9 mouse cellular contexts compared by ENCODE assay signal in genomic region chr1:85758231-85758968, GRCm38 (mm10). TPM values are rescaled to one million over a fixed set of nuclear protein-coding genes. Genes with fewer than 3 reads are reported as not detected.
DNase-seq lines count a peak whose midpoint lies in the region; ATAC-seq and TF ChIP-seq lines count a peak whose summit lies in the region.
"Had no signal": no experiment of that assay in that cellular context is flagged by ENCODE, and none has a peak within 500 bp of the region (broad histone marks: within the 10 kb centered on the region; RNA-seq: fewer than 3 reads in every experiment).

No protein-coding gene starts in this region.

- H3K4me3 ChIP-seq in layer of hippocampus, adult 2 months: no peak overlapping the region
- H3K4me3 ChIP-seq in heart, embryonic 12.5 days: peak overlapping the region; percentile 18
- H3K4me3 ChIP-seq: lung, embryonic 15.5 days had no signal

- H3K9me3 ChIP-seq in heart, embryonic 12.5 days (replicated peaks): no peaks in the 10 kb centered on the region
- H3K9me3 ChIP-seq: lung, embryonic 15.5 days had no signal

- H3K9ac ChIP-seq in heart, embryonic 12.5 days: 0 out of 2 replicates have a peak overlapping the region, but pooled peaks have one; percentile 29
- H3K9ac ChIP-seq: lung, embryonic 15.5 days had no signal

- peak; percentile 11 for DNase-seq in embryo, embryonic 11 days
- DNase-seq in embryo, embryonic 10 days (ENCODE audit: low spot score): no peak
- DNase-seq in layer of hippocampus, adult 2 months (ENCODE audit: low spot score in 2 of 2): peak; percentile 16 to 28
- DNase-seq in layer of hippocampus, adult 9-10 months (ENCODE audit: low spot score): no peak

- no peaks in the 10 kb centered on the region for H3K27me3 ChIP-seq in heart, embryonic 12.5 days (replicated peaks)
- H3K27me3 ChIP-seq: lung, embryonic 15.5 days had no signal

- WGBS in heart, embryonic 12.5 days: 21% methylated on average over 14 of the region's 14 CpGs

- ATAC-seq in heart, embryonic 12.5 days (ENCODE audit: insufficient number of reproducible peaks, low FRiP score): no peak
- peak; percentile 20; the same call in 1 of the 2 replicates for ATAC-seq in megakaryocyte-erythroid progenitor cell, adult 5-6 weeks (replicated peaks; ENCODE audit: low FRiP score, low TSS enrichment, poor library complexity, severe bottlenecking)
- ATAC-seq in erythroid progenitor cell, adult 5-6 weeks (replicated peaks; ENCODE audit: low FRiP score, poor library complexity, severe bottlenecking): no peak
- ATAC-seq in CD4-positive, CD25-positive, alpha-beta regulatory T cell, adult 4 months: no peak

- peaks cover 16% of the 10 kb centered on the region for H3K4me1 ChIP-seq in heart, embryonic 12.5 days (replicated peaks)
- H3K4me1 ChIP-seq: lung, embryonic 15.5 days had no signal

- no peaks in the 10 kb centered on the region for H3K36me3 ChIP-seq in heart, embryonic 12.5 days
- H3K36me3 ChIP-seq: lung, embryonic 15.5 days had no signal

- no peak overlapping the region for H3K27ac ChIP-seq in layer of hippocampus, adult 2 months
- H3K27ac ChIP-seq in heart, embryonic 12.5 days (ENCODE audit: poor library complexity, severe bottlenecking): peak overlapping the region; percentile 45
- H3K27ac ChIP-seq: lung, embryonic 15.5 days had no signal

- TF ChIP-seq CTCF in layer of hippocampus, adult 2 months (conservative IDR thresholded peaks at IDR 0.05): no peak

- peak overlapping the region; percentile 53 for H3K4me2 ChIP-seq in heart, embryonic 12.5 days
- H3K4me2 ChIP-seq: lung, embryonic 15.5 days had no signal

RNA-seq across cellular contexts. Expression of gene A630001G21Rik, which starts 20.0 kb away (rescaled TPM):
- total RNA-seq in layer of hippocampus, adult 2 months (2021): under 1 TPM; 0.59 to 0.79 TPM
- polyA plus RNA-seq in heart, embryonic 12.5 days (2016; fragmentation: Nextera tagmentation; extraction: Ambion mirVana): 1.3 and 1.4 TPM in 2 replicates
- 35.7 and 49.8 TPM in 2 replicates for total RNA-seq in megakaryocyte-erythroid progenitor cell, adult 5-6 weeks (2014; fragmentation: Nextera tagmentation)
- 15.5 and 23.5 TPM in 2 replicates for total RNA-seq in megakaryocyte-erythroid progenitor cell, adult 5-6 weeks (2017)
- total RNA-seq in erythroid progenitor cell, adult 5-6 weeks (2015; ENCODE audit: low replicate concordance): 14.4 and 23.5 TPM in 2 replicates
- 6.3 and 6.7 TPM in 2 replicates for total RNA-seq in erythroid progenitor cell, adult 5-6 weeks (2017; ENCODE audit: low replicate concordance)
- polyA plus RNA-seq in CD4-positive, CD25-positive, alpha-beta regulatory T cell, adult 4 months (2017; shearing (Covaris generic)): 10 to 100 TPM; 43.4 to 55.8 TPM

RNA-seq across cellular contexts. Expression of gene Cab39, which starts 34.8 kb away (rescaled TPM):
- 100 to 1,000 TPM; 152 to 157 TPM for total RNA-seq in layer of hippocampus, adult 2 months (2021)
- 39.8 and 41.2 TPM in 2 replicates for polyA plus RNA-seq in heart, embryonic 12.5 days (2016; fragmentation: Nextera tagmentation; extraction: Ambion mirVana)
- total RNA-seq in megakaryocyte-erythroid progenitor cell, adult 5-6 weeks (2014; fragmentation: Nextera tagmentation): 53.9 and 68.0 TPM in 2 replicates
- total RNA-seq in megakaryocyte-erythroid progenitor cell, adult 5-6 weeks (2017): 113 and 117 TPM in 2 replicates
- total RNA-seq in erythroid progenitor cell, adult 5-6 weeks (2015; ENCODE audit: low replicate concordance): 42.3 and 44.0 TPM in 2 replicates
- total RNA-seq in erythroid progenitor cell, adult 5-6 weeks (2017; ENCODE audit: low replicate concordance): 46.5 and 52.2 TPM in 2 replicates
- polyA plus RNA-seq in CD4-positive, CD25-positive, alpha-beta regulatory T cell, adult 4 months (2017; shearing (Covaris generic)): 10 to 100 TPM; 37.0 to 53.5 TPM

Comparison
In these comparisons a context has a peak if more than half of its experiments do, and no peak if none do; other contexts are left out.
1. DNase-seq: peak in embryo, embryonic 11 days (single experiment) and layer of hippocampus, adult 2 months (2 of 2); none in embryo, embryonic 10 days (single experiment) and layer of hippocampus, adult 9-10 months (single experiment).
2. RNA of gene A630001G21Rik, which starts 20.0 kb away (total RNA-seq): 15.5 to 49.8 TPM in megakaryocyte-erythroid progenitor cell, adult 5-6 weeks and 6.3 to 23.5 TPM in erythroid progenitor cell, adult 5-6 weeks; 0.59 to 0.79 TPM in layer of hippocampus, adult 2 months; every median in the first group is over 4 times any median in the second.